Mouse (Mus musculus) embryonic fibroblast, embryonic 13.5 days (primary cell): ENCODE measurements around the gene Atp8b3. TPM values are rescaled to one million over a fixed set of nuclear protein-coding genes. Genes with fewer than 3 reads are reported as not detected.

Experiments
- H3K27ac ChIP-seq: 2 replicates; pipeline ENCODE4 v1.5.1; 2012; ENCODE audit warnings: low read length, control low read depth, inconsistent platforms; ENCODE audit not compliant: insufficient read depth
- H3K4me1 ChIP-seq: 2 replicates; pipeline ENCODE4 v1.6.1; 2011; ENCODE audit warnings: low read length; ENCODE audit not compliant: control insufficient read depth, insufficient read depth
- H3K4me3 ChIP-seq: 2 replicates; pipeline ENCODE4 v1.5.1; 2011; ENCODE audit warnings: mild to moderate bottlenecking, control low read depth, low read length; ENCODE audit not compliant: insufficient read depth
- CTCF ChIP-seq: IDR thresholded peaks from 2 replicates; pipeline ENCODE4 v1.5.1; 2011; ENCODE audit warnings: mild to moderate bottlenecking, control low read depth, low read length, moderate library complexity, borderline replicate concordance; ENCODE audit not compliant: insufficient read depth
- POLR2A ChIP-seq: IDR thresholded peaks from 2 replicates; pipeline ENCODE4 v1.6.1; 2011; ENCODE audit warnings: low read depth, mild to moderate bottlenecking, control low read depth, low read length, moderate library complexity
- polyA plus RNA-seq: library from polyadenylated mRNA; stranded (reverse); fragments of >200 nt; gene quantifications from 2 replicates; pipeline ENCODE4 v1.2.4, GENCODE M21; 2011; ENCODE audit warnings: low read depth; ENCODE audit not compliant: missing spikeins, insufficient read length

Gene Atp8b3
- not detected in 2 replicates for polyA plus RNA-seq

DNA sequence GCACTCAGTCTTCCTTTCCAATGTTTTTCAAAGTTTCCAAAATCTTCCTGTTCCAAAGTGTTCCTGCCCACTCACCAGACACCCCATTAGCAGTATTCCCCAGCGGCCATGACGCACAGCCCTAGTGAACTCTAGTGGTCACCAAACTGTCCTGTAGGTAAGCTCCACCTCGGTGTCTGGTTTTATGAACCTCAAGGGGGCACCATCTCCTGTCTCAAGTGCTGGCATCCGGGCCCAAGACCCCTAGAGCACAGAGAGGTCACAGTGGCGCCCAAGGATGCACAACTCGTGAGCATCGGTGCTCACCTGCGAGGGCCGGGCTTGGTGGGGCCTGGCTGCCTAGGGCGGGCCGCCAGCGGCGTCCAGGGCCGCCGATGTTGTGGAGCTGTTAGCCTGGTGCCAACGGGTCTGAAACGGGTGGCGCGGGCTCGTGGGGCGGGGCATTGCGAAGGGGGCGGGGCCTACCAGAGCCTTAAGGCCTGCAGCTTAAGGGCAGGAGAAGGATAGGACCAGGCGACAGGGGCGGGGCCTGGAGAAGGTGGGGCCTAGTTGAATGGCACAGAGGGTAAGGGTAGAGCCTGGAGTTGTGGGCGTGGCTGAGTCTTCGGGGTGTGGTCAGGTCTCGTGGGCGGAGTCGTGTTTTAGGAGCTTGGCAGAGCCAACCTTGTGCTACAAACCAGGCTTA lies at the start of gene Atp8b3:
Atp8b3 (minus strand) TSS at position 415 of the 685 bp plus-strand sequence.
- 0 out of 2 replicates have a peak, but pooled peaks cover 3% of the 10 kb centered on the region for H3K4me1 ChIP-seq
- no peak within 1 kb of the TSS for H3K4me3 ChIP-seq
- TF ChIP-seq POLR2A = no peak
- no peak for TF ChIP-seq CTCF
- H3K27ac ChIP-seq = no peak within 1 kb of the TSS

- H3K4me3 ChIP-seq = no peak overlapping the region
- H3K27ac ChIP-seq = no peak overlapping the region
- TF ChIP-seq CTCF (no peak), POLR2A (no peak)
- 0 out of 2 replicates have a peak, but pooled peaks cover 2% of the 10 kb centered on the region for H3K4me1 ChIP-seq
These were observed 48.4 kb upstream of the Atp8b3 start for GRCm38 (mm10) chr10:80587305-80587657.

GRCm38 (mm10) chr10:80586407-80587304 lies 47.7 kb upstream of the Atp8b3 start:
- no peak overlapping the region for H3K4me3 ChIP-seq
- H3K4me1 ChIP-seq = 0 out of 2 replicates have a peak, but pooled peaks cover 2% of the 10 kb centered on the region
- TF ChIP-seq POLR2A (no peak), CTCF (no peak)
- H3K27ac ChIP-seq = no peak overlapping the region

DNA sequence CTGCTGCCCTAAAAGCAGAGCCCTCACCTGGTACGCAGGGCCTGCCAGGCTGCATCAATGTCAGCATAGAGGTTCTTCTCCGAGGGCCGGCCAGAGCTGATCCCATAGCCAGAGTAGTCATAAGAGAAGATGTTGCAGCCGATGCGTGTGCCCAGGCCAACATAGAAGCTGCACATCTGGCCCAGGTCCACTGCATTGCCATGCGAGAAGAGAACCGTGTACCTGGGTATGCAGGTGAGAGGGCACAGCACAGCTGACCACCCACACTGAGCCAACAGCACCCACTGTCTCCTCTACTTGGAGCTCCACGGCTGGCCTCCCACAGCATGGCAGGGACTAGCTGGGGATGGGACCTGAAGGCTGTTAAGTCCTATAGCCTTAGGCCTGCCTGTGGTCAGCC lies 46.7 kb upstream of the Atp8b3 start:
- no peak overlapping the region for H3K27ac ChIP-seq
- H3K4me3 ChIP-seq = no peak overlapping the region
- no peak for TF ChIP-seq POLR2A
- TF ChIP-seq CTCF = no peak
- H3K4me1 ChIP-seq = 0 out of 2 replicates have a peak, but pooled peaks cover 2% of the 10 kb centered on the region

- Histone ChIP-seq H3K4me3 (no peak overlapping the region), H3K4me1 (0 out of 2 replicates have a peak, but pooled peaks cover 2% of the 10 kb centered on the region), H3K27ac (no peak overlapping the region)
- TF ChIP-seq CTCF = no peak
- TF ChIP-seq POLR2A = no peak
These were observed 46.0 kb upstream of the Atp8b3 start for GRCm38 (mm10) chr10:80584642-80585552.

DNA sequence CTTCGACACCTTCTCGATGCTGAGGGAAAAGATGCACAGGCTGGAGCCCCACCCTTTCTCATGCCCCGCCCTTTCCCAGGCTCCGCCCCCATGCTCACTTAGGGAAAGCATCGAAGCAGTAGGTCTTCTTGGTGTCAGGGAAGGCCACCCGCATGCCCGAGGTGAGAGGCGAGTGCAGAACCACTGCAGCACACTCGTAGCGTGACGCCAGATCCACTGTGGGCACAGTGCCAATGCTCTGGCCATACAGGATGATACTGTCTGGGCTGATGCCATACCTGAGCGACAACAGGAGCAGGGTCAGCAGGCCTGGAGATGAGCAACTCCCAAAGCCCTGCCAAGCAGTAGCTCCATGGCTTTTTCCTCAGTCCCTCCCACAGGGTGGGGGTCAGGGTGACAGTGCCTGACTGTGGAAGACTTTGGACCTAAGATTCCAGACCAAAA lies 45.1 kb upstream of the Atp8b3 start:
- TF ChIP-seq POLR2A (no peak), CTCF (no peak)

DNA sequence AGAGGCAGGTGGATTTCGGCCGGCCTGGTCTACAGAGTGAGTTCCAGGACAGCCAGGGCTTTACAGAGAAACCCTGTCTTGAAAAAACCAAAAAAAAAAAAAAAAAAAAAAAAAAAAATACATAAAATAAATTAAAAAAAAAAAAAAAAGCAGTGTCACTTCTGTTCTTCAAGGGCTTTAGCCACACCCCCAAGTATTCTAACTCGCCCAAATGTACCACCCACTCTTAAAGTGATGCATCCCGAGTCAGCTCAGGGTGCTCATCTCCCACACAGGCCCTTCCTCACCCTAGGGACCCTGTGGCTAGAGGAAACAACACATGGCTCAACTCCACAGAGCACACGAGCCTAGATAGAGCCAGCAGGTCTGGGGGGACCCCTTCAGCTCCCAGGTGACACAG lies 44.1 kb upstream of the Atp8b3 start:
- H3K4me3 ChIP-seq = no peak overlapping the region
- TF ChIP-seq CTCF (no peak), POLR2A (no peak)
- H3K4me1 ChIP-seq = no peaks in the 10 kb centered on the region
- no peak overlapping the region for H3K27ac ChIP-seq

More for the DNA sequence above, 45.1 kb upstream of the Atp8b3 start:
- Histone ChIP-seq H3K4me3 (no peak overlapping the region), H3K4me1 (0 out of 2 replicates have a peak, but pooled peaks cover 2% of the 10 kb centered on the region), H3K27ac (no peak overlapping the region)

GRCm38 (mm10) chr10:80578911-80579310 lies 40.0 kb upstream of the Atp8b3 start:
- TF ChIP-seq POLR2A (no peak), CTCF (peak; percentile 47; the same call in 1 of the 2 replicates)
- Histone ChIP-seq H3K4me3 (0 out of 2 replicates have a peak overlapping the region, but pooled peaks have one; percentile 3), H3K27ac (peak overlapping the region; percentile 92; the same call in 1 of the 2 replicates), H3K4me1 (no peaks in the 10 kb centered on the region)
